Mouse (Mus musculus): ENCODE measurements around the gene Gpc3. TPM values are rescaled to one million over a fixed set of nuclear protein-coding genes. Genes with fewer than 3 reads are reported as not detected.

The Gpc3 gene
- polyA plus RNA-seq, 2 experiments, result 730 to 985 TPM

DNA sequence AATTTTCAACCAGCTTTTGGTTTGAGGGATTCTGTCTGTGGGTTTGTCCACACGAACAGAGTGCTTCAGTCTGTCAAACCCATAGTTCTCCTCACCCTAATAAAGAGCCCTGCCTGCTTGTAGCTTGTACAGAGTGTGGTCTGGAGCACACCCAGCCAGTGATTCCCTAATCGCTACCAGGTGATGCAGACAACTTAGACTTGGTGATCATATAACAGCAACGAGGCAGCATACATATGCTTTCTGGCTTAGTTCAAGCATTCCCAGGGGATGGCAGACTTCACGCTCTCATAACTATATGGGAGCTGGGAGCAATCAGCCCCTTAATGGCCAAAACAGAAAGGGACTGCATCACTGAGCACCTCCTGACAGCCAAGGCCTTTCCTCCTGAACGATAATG lies 188.1 kb downstream of the Gpc3 start:
- Histone ChIP-seq H3K4me3 (replicated peaks; ENCODE audit: low read length) (no peak overlapping the region), H3K27ac (replicated peaks; ENCODE audit: low read depth, low read length) (0 out of 2 replicates have a peak overlapping the region, but pooled peaks have one; percentile 8), H3K9me3 (ENCODE audit: control insufficient read depth, low read length) (no peaks in the 10 kb centered on the region), H3K4me1 (ENCODE audit: control insufficient read depth, insufficient read depth, low read length) (0 out of 2 replicates have a peak, but pooled peaks cover 2% of the 10 kb centered on the region), H3K9ac (ENCODE audit: low read depth, low read length, severe bottlenecking) (no peak overlapping the region), H3K36me3 (ENCODE audit: control insufficient read depth, insufficient read depth, low read length) (0 out of 2 replicates have a peak, but pooled peaks cover 6% of the 10 kb centered on the region), H3K4me2 (replicated peaks; ENCODE audit: low read depth, low read length, severe bottlenecking) (no peak overlapping the region), H3K27me3 (ENCODE audit: control insufficient read depth, insufficient read depth, low read length) (no peaks in the 10 kb centered on the region)
- ATAC-seq (ENCODE audit: low FRiP score, low read depth), result peak; percentile 85
- WGBS, result 40% methylated on average over 5 of the region's 5 CpGs
- DNase-seq (ENCODE audit: low spot score), result peak; percentile 59
- no peak for TF ChIP-seq POLR2A (IDR thresholded peaks at IDR 0.05; ENCODE audit: borderline replicate concordance, extremely low read depth, insufficient read depth, insufficient read length)

DNA sequence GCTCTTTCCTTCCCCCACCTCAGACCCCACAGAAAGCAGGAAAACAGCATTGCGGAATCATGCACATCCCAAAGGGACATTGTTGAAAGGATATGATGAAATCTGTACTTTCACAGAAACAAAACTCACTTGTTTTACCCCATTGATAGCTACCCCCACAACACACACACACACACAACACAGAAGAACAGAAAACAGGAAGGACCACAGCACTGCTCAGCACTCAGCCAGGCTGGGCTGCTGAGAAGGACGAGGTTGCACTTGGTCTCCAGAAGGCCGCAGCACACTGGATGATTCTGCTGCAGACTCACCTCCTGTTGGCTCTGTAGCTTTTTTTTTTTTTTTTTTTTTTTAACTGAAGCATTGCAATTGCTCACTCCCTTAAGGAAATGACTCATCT lies 193.9 kb downstream of the Gpc3 start:
- TF ChIP-seq POLR2A (IDR thresholded peaks at IDR 0.05; ENCODE audit: borderline replicate concordance, extremely low read depth, insufficient read depth, insufficient read length), result no peak
- Histone ChIP-seq H3K9ac (ENCODE audit: low read depth, low read length, severe bottlenecking) (no peak overlapping the region), H3K36me3 (ENCODE audit: control insufficient read depth, insufficient read depth, low read length) (no peaks in the 10 kb centered on the region), H3K27me3 (ENCODE audit: control insufficient read depth, insufficient read depth, low read length) (no peaks in the 10 kb centered on the region), H3K27ac (replicated peaks; ENCODE audit: low read depth, low read length) (no peak overlapping the region), H3K4me1 (ENCODE audit: control insufficient read depth, insufficient read depth, low read length) (no peaks in the 10 kb centered on the region), H3K4me2 (replicated peaks; ENCODE audit: low read depth, low read length, severe bottlenecking) (no peak overlapping the region), H3K9me3 (ENCODE audit: control insufficient read depth, low read length) (no peaks in the 10 kb centered on the region), H3K4me3 (replicated peaks; ENCODE audit: low read length) (no peak overlapping the region)
- no peak for ATAC-seq (ENCODE audit: low FRiP score, low read depth)
- WGBS, result 74% methylated on average over 3 of the region's 3 CpGs
- DNase-seq (ENCODE audit: low spot score), result no peak

DNA sequence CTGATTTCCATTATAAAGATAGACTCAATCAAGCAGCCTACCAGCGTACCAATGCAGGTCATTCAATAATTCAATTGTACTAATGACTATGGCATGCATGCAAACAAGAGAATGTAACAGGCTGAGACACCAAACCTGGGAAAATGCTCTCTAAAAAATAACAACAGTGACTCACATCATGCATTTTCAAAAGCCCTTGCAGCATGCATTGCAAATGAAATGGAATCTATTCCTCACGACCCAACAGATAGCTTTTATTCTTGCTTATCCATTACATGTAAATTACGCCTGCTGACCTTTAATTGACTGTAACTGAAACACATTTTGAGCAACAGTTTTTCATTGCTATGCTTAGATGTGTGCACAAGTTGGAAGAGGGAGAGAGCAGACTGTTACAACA lies 200.8 kb downstream of the Gpc3 start:
- ATAC-seq (ENCODE audit: low FRiP score, low read depth), result no peak
- Histone ChIP-seq H3K4me1 (ENCODE audit: control insufficient read depth, insufficient read depth, low read length) (peaks cover 5% of the 10 kb centered on the region; the same call in 1 of the 2 replicates), H3K9me3 (ENCODE audit: control insufficient read depth, low read length) (no peaks in the 10 kb centered on the region), H3K27ac (replicated peaks; ENCODE audit: low read depth, low read length) (no peak overlapping the region), H3K4me3 (replicated peaks; ENCODE audit: low read length) (no peak overlapping the region), H3K27me3 (ENCODE audit: control insufficient read depth, insufficient read depth, low read length) (no peaks in the 10 kb centered on the region), H3K4me2 (replicated peaks; ENCODE audit: low read depth, low read length, severe bottlenecking) (no peak overlapping the region), H3K36me3 (ENCODE audit: control insufficient read depth, insufficient read depth, low read length) (no peaks in the 10 kb centered on the region), H3K9ac (ENCODE audit: low read depth, low read length, severe bottlenecking) (no peak overlapping the region)
- no peak for DNase-seq (ENCODE audit: low spot score)
- TF ChIP-seq POLR2A (IDR thresholded peaks at IDR 0.05; ENCODE audit: borderline replicate concordance, extremely low read depth, insufficient read depth, insufficient read length), result no peak
- WGBS, result 66% methylated on average over 3 of the region's 3 CpGs

DNA sequence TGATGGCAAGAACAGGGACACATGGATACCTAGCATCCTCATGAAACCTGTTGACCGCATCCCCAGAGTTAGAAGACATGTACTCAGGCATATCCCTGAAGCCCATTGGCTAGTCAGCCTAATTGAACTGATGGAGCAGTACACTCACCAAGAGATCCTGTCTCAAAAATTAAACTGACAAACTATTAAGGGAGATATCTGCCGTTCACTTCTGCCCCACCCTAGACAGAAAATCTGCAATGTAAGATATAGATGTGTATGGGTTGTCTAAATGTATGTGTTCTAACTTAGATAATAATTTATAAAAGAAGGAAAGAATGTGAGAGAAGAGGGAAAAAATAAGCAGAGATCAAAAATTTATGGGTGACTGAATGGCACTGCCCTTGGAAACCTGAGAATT lies 212.6 kb downstream of the Gpc3 start:
- Histone ChIP-seq H3K9me3 (ENCODE audit: control insufficient read depth, low read length) (no peaks in the 10 kb centered on the region), H3K27me3 (ENCODE audit: control insufficient read depth, insufficient read depth, low read length) (no peaks in the 10 kb centered on the region), H3K4me2 (replicated peaks; ENCODE audit: low read depth, low read length, severe bottlenecking) (no peak overlapping the region), H3K27ac (replicated peaks; ENCODE audit: low read depth, low read length) (no peak overlapping the region), H3K9ac (ENCODE audit: low read depth, low read length, severe bottlenecking) (no peak overlapping the region), H3K4me1 (ENCODE audit: control insufficient read depth, insufficient read depth, low read length) (no peaks in the 10 kb centered on the region), H3K36me3 (ENCODE audit: control insufficient read depth, insufficient read depth, low read length) (no peaks in the 10 kb centered on the region), H3K4me3 (replicated peaks; ENCODE audit: low read length) (no peak overlapping the region)
- TF ChIP-seq POLR2A (IDR thresholded peaks at IDR 0.05; ENCODE audit: borderline replicate concordance, extremely low read depth, insufficient read depth, insufficient read length), result no peak
- WGBS, result 89% methylated on average over 2 of the region's 2 CpGs
- ATAC-seq (ENCODE audit: low FRiP score, low read depth) (no peak), DNase-seq (ENCODE audit: low spot score) (no peak)

DNA sequence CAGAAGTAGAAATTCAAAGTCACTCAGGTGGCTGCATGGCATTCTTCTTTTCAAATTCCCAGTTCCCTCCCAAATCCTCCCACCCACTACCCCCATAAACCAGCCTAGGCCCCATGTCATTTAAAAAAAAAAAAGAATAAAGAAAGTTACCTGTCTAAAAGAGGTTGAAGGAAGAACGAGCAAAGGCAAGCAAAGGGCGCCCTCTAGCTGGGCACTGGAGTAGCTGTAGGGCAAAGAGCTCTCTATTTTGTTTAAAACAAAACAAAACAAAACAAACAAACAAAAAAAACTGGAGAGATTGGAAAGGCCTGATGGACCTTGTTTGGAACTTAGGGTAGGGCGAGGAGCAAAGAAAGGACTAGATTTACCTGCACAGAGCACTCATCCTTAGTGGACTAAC lies 238.6 kb downstream of the Gpc3 start:
- Histone ChIP-seq H3K27ac (replicated peaks; ENCODE audit: low read depth, low read length) (no peak overlapping the region), H3K36me3 (ENCODE audit: control insufficient read depth, insufficient read depth, low read length) (no peaks in the 10 kb centered on the region), H3K27me3 (ENCODE audit: control insufficient read depth, insufficient read depth, low read length) (no peaks in the 10 kb centered on the region), H3K4me2 (replicated peaks; ENCODE audit: low read depth, low read length, severe bottlenecking) (no peak overlapping the region), H3K9me3 (ENCODE audit: control insufficient read depth, low read length) (no peaks in the 10 kb centered on the region), H3K9ac (ENCODE audit: low read depth, low read length, severe bottlenecking) (no peak overlapping the region), H3K4me1 (ENCODE audit: control insufficient read depth, insufficient read depth, low read length) (no peaks in the 10 kb centered on the region), H3K4me3 (replicated peaks; ENCODE audit: low read length) (no peak overlapping the region)
- WGBS, result 58% methylated on average over 3 of the region's 3 CpGs
- ATAC-seq (ENCODE audit: low FRiP score, low read depth), result no peak
- TF ChIP-seq POLR2A (IDR thresholded peaks at IDR 0.05; ENCODE audit: borderline replicate concordance, extremely low read depth, insufficient read depth, insufficient read length), result no peak
- no peak for DNase-seq (ENCODE audit: low spot score)

DNA sequence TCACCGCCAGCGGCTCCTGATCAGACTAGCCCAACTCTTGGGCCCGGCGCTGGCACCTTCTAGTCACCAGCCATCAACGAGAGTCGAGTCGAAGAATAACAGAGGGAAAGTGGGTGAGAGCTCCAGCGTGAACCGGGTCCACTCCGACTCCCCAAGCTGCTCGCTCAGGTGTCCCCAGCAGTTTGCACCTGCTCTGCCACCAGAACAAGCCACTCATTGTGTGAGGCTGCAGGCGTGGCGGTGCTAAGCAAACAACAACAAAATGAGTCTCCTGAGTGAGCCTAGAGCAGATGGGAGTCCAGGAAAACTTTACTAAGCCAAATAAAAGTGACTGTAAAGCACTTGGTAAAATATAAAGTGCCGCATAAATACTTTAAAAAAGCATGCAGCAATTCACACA lies 239.5 kb downstream of the Gpc3 start:
- Histone ChIP-seq H3K4me3 (replicated peaks; ENCODE audit: low read length) (no peak overlapping the region), H3K36me3 (ENCODE audit: control insufficient read depth, insufficient read depth, low read length) (no peaks in the 10 kb centered on the region), H3K4me1 (ENCODE audit: control insufficient read depth, insufficient read depth, low read length) (no peaks in the 10 kb centered on the region; the same call in 1 of the 2 replicates), H3K9ac (ENCODE audit: low read depth, low read length, severe bottlenecking) (no peak overlapping the region), H3K9me3 (ENCODE audit: control insufficient read depth, low read length) (no peaks in the 10 kb centered on the region), H3K27me3 (ENCODE audit: control insufficient read depth, insufficient read depth, low read length) (no peaks in the 10 kb centered on the region), H3K4me2 (replicated peaks; ENCODE audit: low read depth, low read length, severe bottlenecking) (no peak overlapping the region), H3K27ac (replicated peaks; ENCODE audit: low read depth, low read length) (no peak overlapping the region)
- TF ChIP-seq POLR2A (IDR thresholded peaks at IDR 0.05; ENCODE audit: borderline replicate concordance, extremely low read depth, insufficient read depth, insufficient read length), result no peak
- 72% methylated on average over 14 of the region's 14 CpGs for WGBS
- ATAC-seq (ENCODE audit: low FRiP score, low read depth), result no peak
- DNase-seq (ENCODE audit: low spot score), result no peak
